Mouse (Mus musculus): Measurements from ENCODE around the gene Taf11.
A peak's percentile ranks its signal among the peaks of the same experiment; 100 is the strongest.

The Taf11 gene

DNA sequence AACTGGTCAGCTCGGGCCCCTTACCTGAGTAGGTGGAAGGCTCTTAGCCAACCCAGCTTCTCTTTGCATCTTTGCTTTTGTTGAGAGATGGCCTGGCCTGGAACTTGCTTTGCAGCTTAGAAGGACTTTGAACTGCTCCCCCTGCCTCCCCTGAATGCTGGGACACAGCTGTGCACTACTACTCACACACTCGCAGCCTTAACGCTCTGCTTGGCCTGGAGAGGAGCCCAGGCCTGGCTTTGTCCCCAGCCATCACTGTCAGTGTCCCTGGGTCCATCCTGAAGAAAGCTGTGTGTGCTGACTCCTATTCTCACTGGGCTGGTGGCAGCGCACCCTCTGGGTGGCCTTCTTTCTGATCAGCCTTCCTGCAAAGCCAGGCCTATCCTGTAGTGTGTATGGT is 11.0 kb upstream of the Taf11 start:
- no peak for DNase-seq

GRCm38 (mm10) chr17:27916366-27916765 is 6.7 kb upstream of the Taf11 start:
- no peak for DNase-seq

DNA sequence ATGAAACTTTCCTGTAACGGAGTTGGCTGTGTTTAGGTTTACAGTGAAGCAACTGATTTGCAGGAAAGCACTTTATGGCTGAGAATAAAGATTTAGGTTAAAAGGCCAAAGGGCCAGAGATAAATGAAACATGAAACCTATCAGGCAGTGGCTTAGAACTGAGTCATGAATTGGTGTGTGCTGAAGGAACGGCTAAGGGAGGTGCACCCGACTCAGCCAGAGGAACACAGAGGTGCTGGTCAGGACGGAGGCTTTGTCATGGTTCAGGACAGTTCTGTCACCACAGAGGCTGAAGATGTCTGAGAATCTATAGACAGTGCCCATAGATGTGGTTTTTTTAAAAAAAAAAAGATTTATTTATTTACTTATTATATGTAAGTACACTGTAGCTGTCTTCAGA is 5.1 kb upstream of the Taf11 start:
- DNase-seq = no peak

- no peak for DNase-seq
These were observed 1.7 kb upstream of the Taf11 start for GRCm38 (mm10) chr17:27911371-27911770.

- DNase-seq = peak; percentile 79 to 88
These were observed 589 bp downstream of the Taf11 start, which contains the start of gene Anks1 for GRCm38 (mm10) chr17:27908888-27909621. Gene Anks1 (plus strand): TSS chr17:27909306.

GRCm38 (mm10) chr17:27908206-27908887 is 1.3 kb downstream of the Taf11 start:
- DNase-seq = peak in 1 of 2 experiments; percentile 15

DNA sequence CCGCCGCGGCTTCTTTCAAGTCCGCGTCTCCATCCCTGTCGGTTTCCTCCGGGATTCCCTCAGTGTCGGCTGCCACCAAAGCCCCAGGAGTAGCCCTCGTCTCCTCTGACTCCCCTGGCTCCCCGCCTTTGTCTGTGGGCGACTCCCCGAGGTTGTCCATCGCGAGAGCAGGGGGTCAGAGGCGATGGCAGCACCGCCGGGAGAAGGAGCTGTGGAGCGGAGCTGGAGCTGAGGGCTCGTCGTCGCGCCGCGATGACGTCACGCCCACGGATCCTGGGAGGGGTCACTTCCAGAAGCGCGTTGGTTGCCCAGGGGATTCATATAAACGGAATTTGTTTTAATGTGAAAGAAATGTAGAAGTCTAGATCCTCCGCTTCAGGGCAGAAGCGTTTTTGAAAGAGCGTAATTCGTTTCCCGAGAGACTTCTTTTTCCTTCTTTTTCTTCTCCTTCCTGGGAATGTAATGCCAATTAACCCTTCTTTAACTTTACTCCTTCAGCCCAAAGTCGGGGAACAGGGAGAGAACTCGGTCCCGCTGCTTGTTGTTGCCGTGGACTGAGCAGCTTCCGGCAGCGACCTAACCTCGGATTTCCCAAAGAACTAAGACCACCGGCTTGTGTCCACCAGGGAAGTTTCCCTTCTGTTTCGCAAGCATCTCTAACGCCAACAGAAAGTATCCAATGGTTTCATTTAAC is 2.0 kb downstream of the Taf11 start:
- peak; percentile 75 to 86 for DNase-seq

- DNase-seq = no peak
These were observed 23.0 kb downstream of the Taf11 start for GRCm38 (mm10) chr17:27886499-27887210.

- no peak for DNase-seq
These were observed 25.6 kb downstream of the Taf11 start for GRCm38 (mm10) chr17:27883994-27884393.

GRCm38 (mm10) chr17:27883129-27883528 is 26.5 kb downstream of the Taf11 start:
- no peak for DNase-seq

DNA sequence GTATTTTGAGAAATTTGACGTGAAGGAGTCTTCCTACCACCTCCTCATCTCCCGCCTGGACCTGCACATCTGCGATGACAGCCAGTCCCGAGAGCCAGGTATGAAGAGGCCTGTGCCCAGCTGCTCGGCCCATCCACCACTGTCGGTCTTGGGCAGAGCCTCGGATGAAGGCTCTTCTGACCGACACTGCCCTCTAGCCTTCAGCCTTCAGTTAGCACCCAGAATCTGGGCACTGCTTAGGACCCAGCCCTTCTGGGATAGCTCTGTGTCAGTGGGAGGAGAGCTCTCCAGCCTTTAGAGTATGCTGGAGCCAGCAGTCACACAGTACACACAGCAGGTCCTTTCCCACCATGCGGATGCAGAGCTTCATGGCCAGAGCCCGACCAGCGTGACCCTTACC is 28.1 kb downstream of the Taf11 start:
- DNase-seq = no peak

DNA sequence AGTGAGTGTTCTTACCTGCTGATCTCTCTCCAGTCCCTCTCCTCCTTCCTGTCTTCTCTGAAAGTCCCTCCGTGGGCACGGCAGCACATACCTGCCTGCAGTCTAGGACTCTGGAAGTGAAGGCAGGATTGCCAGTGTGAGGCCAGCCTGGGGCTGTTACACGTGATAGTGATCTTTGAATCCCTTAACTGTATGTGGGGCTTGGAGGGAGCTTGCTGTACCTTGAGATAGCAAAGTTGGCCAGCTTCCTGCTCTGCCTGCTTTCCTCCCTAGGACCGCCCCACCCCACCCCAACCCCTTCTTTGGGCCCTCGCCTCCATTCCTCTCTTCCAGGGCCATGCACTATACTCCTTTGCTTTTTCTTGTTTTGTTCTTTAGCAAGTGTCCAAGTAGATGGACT is 35.1 kb downstream of the Taf11 start:
- DNase-seq = no peak

DNA sequence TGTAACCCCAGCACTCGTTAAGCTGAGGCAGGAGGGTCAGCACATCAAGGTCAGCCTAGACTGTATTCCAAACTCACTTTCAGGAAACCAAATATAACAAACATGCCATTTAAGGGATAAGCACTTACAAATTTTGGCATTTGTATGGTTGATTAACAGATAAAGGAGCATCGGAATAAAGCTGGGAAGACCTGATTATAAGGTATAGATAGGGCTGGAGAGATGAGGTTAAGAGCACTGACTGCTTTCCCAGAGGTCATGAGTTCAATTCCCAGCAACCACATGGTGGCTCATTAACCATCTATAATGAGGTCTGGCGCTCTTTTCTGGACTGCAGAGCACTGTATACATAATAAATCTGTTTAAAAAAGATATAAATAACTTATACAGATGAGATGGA is 36.1 kb downstream of the Taf11 start:
- DNase-seq = no peak

DNA sequence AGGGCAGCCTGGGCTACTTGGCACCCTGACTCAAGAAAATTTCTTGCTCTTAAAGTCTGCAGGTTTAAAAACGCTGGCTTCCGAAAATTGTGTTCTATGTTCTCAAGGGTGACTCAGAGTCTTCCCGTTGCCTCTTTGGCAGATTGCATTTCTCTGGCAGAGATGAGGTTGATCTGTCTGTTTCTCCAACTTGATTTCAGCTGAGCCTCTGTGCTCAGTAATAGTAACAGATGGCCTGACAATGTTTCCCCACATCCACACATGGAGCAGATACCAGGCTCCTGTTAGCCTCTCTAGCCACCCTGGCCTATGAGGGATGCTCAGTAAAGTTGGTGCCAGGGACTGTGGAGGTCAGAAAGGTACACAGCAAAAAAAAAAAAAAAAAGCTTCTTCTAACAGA is 37.8 kb downstream of the Taf11 start:
- DNase-seq = no peak

- DNase-seq = no peak
These were observed 42.9 kb downstream of the Taf11 start for GRCm38 (mm10) chr17:27866737-27867136.

DNA sequence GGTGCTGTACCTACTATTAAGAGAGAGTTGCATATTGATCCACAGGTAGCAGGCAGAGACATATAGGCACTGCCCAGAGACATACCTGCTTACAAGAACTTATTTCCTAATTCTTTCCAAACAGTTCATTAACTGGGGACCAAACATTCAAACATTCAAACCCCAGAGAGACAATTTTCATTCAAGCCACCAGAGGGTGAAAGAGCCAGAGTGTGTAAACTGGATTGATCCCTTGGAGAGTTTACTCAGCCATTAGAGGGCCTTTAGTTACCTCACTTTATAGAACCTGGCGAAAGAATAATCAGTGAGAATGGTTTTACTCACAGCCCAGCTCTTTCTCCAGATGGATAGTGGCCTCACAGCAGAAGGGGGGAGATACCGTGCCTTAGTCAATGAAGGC is 44.2 kb downstream of the Taf11 start:
- DNase-seq = no peak

GRCm38 (mm10) chr17:27859131-27859530 is 50.5 kb downstream of the Taf11 start:
- DNase-seq = no peak

- no peak for DNase-seq
These were observed 51.8 kb downstream of the Taf11 start for GRCm38 (mm10) chr17:27857649-27858475.

- no peak for DNase-seq
These were observed 52.6 kb downstream of the Taf11 start for GRCm38 (mm10) chr17:27856798-27857648.

GRCm38 (mm10) chr17:27856265-27856797 is 53.3 kb downstream of the Taf11 start, which contains the start of gene Uhrf1bp1:
Gene Uhrf1bp1 (plus strand): TSS chr17:27856441.
- DNase-seq = peak; percentile 65 to 80
